Mouse (Mus musculus): ENCODE data around the gene Cyp2j9. TPM values are rescaled to one million over a fixed set of nuclear protein-coding genes. Genes with fewer than 3 reads are reported as not detected.

Gene Cyp2j9
- total RNA-seq, 2 experiments from 2014 or later, result 33.3 to 34.5 TPM

DNA sequence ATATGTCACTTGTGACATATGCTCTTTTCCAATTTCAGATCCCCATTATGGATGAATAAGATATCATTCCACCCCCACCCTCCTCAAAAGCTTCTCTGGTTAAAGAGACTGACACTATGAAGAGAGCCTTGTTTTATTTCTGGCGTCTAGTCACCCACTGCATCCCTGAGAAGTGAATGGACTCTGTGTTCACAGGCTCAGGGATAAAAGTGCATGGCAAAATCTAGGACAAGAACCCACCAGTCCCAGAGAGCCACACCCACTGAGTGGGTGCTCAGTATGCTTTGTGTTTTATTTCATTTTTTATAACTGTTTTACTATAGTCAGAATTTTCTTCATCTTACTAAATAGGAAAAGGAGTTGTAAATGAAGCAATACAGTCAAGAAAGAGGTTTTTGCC lies 45.4 kb downstream of the Cyp2j9 start:
- TF ChIP-seq CTCF (conservative IDR thresholded peaks at IDR 0.05), result no peak
- Histone ChIP-seq H3K27ac (peak overlapping the region; percentile 83), H3K4me3 (no peak overlapping the region)
- no peak for DNase-seq (ENCODE audit: low spot score in 2 of 2)

DNA sequence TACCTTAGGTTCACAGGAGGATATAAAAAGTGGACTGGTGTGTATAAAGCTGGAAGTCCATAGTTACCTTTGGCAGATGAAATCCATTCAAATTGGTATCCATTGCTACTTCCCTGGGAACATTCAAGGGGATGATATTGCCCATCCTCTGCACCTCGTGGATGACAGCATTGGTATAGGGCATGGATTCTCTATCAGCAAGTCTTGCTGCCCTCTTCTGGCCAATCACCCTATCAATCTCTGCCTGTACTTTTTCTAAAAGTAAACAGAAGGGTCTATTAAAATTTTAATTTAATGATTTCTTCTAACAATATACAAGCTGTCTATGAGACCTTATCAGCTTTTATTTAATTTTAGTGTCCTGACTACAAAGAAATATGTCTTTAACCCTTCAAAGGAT lies 65.6 kb downstream of the Cyp2j9 start:
- no peak for DNase-seq (ENCODE audit: low spot score in 2 of 2)
- Histone ChIP-seq H3K27ac (no peak overlapping the region), H3K4me3 (no peak overlapping the region)
- peak; percentile 77 for TF ChIP-seq CTCF (conservative IDR thresholded peaks at IDR 0.05)

DNA sequence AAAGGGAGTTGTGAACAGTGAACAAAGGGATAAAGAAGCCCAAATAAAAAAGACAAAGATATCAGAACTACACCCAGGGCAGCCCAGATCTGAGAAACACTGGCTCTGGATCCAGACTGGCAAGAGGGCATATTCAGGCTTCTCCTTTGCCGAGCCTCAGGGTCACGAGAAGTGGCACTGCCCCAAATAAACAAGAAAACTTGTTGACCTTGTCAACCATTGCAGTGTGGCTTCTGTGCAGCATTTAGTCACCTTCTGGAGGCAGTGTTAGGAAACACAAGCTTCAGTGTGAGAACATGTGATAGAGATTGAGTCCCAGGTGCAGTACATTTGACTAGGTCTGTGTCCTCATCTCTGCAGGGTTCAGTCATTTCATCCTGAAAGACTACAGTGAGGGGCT lies 69.1 kb downstream of the Cyp2j9 start:
- no peak overlapping the region for H3K4me3 ChIP-seq
- no peak for TF ChIP-seq CTCF (conservative IDR thresholded peaks at IDR 0.05)
- DNase-seq (ENCODE audit: low spot score in 2 of 2), result no peak
- H3K27ac ChIP-seq, result no peak overlapping the region

Other genes with a start within 250 kb of the Cyp2j9 start
- gene Cyp2j11, start 242.9 kb downstream of the Cyp2j9 start, total RNA-seq (2021), result not detected
- gene Cyp2j8, start 84.2 kb downstream of the Cyp2j9 start, total RNA-seq (2021), result under 1 TPM in 1 of 2 experiments, not detected in 1; 0.32 TPM
- 10 to 100 TPM; 14.1 to 14.3 TPM for gene Cyp2j6, start 37.9 kb downstream of the Cyp2j9 start, total RNA-seq (2021)
- gene Cyp2j5, start 72.6 kb upstream of the Cyp2j9 start, total RNA-seq (2021), result not detected
- gene Gm12695, start 193.6 kb upstream of the Cyp2j9 start, total RNA-seq (2021), result not detected

Measured in layer of hippocampus, adult 2 months (tissue).